Mouse (Mus musculus) gastrocnemius, postnatal 25 days (tissue): ENCODE measurements around the gene Dmkn. TPM values are rescaled to one million over a fixed set of nuclear protein-coding genes. Genes with fewer than 3 reads are reported as not detected.
"Not testable (repeated sequence)": the region's sequence is repeated elsewhere in the genome, so short reads cannot be mapped to it uniquely, and the experiment has no call there.

Source experiments
- DNase-seq: peaks from one replicate; pipeline ENCODE4 v3.0.0; 2022
- total RNA-seq, 2 experiments: library from RNA; stranded (reverse); gene quantifications; 1 replicate in 1 of 2; 2 replicates in 1 of 2; pipeline ENCODE4 v1.2.3; 2021

The Dmkn gene
- total RNA-seq, 2 experiments from 2014 or later: 0.43 to 0.51 TPM

- no peak for DNase-seq
These were observed 48.8 kb downstream of the Dmkn start for GRCm38 (mm10) chr7:30812291-30812807.

- DNase-seq: no peak
These were observed 56.6 kb downstream of the Dmkn start for GRCm38 (mm10) chr7:30820131-30820530.

- DNase-seq: no peak
These were observed 57.4 kb downstream of the Dmkn start for GRCm38 (mm10) chr7:30820854-30821445.

- no peak for DNase-seq
These were observed 58.0 kb downstream of the Dmkn start for GRCm38 (mm10) chr7:30821532-30821931.

- no peak for DNase-seq
These were observed 60.1 kb downstream of the Dmkn start, which contains the start of gene Ffar2 for GRCm38 (mm10) chr7:30823675-30824074. Gene Ffar2, minus strand, starts transcription at chr7:30823775.

- no peak for DNase-seq
These were observed 60.8 kb downstream of the Dmkn start for GRCm38 (mm10) chr7:30824306-30824705.

GRCm38 (mm10) chr7:30826660-30827059 is 63.1 kb downstream of the Dmkn start:
- no peak for DNase-seq

GRCm38 (mm10) chr7:30828871-30829270 is 65.3 kb downstream of the Dmkn start:
- DNase-seq: not testable (repeated sequence)

GRCm38 (mm10) chr7:30829428-30829827 is 65.9 kb downstream of the Dmkn start:
- DNase-seq: no peak

Other genes with a start within 250 kb of the Dmkn start
- 1 to 10 TPM in 1 of 2 experiments, under 1 TPM in 1; 0.74 to 1.1 TPM for gene Arhgap33, start 228.7 kb upstream of the Dmkn start, total RNA-seq
- 1,000 to 10,000 TPM; 1,175 to 3,096 TPM for gene Hspb6, start 211.6 kb upstream of the Dmkn start, total RNA-seq
- gene Proser3, start 211.5 kb upstream of the Dmkn start, total RNA-seq: 1 to 10 TPM; 3.0 to 6.4 TPM
- 10 to 100 TPM in 1 of 2 experiments, 1 to 10 TPM in 1; 8.4 to 10.3 TPM for gene Lin37, start 203.9 kb upstream of the Dmkn start, total RNA-seq
- 10 to 100 TPM; 54.1 to 55.6 TPM for gene U2af1l4, start 200.5 kb upstream of the Dmkn start, total RNA-seq
- gene Gm49396, start 200.4 kb upstream of the Dmkn start, total RNA-seq: 1 to 10 TPM; 1.6 to 2.2 TPM
- gene Psenen, start 200.1 kb upstream of the Dmkn start, total RNA-seq: 10 to 100 TPM; 91.2 to 92.1 TPM
- gene Igflr1, start 198.3 kb upstream of the Dmkn start, total RNA-seq: under 1 TPM; 0.46 to 0.75 TPM
- gene Kmt2b, start 175.0 kb upstream of the Dmkn start, total RNA-seq: 10 to 100 TPM; 12.3 to 14.0 TPM
- gene Zbtb32, start 164.8 kb upstream of the Dmkn start, total RNA-seq: not detected
- gene Upk1a, start 150.9 kb upstream of the Dmkn start, total RNA-seq: not detected
- 1,000 to 10,000 TPM; 1,459 to 1,684 TPM for gene Cox6b1, start 137.6 kb upstream of the Dmkn start, total RNA-seq
- not detected for gene Etv2, start 127.9 kb upstream of the Dmkn start, total RNA-seq
- gene Rbm42, start 113.4 kb upstream of the Dmkn start, total RNA-seq: 10 to 100 TPM; 37.2 to 40.1 TPM
- gene Haus5, start 98.8 kb upstream of the Dmkn start, total RNA-seq: 1 to 10 TPM; 3.5 to 5.1 TPM
- gene Pmis2, start 92.2 kb upstream of the Dmkn start, total RNA-seq: 1 to 10 TPM; 2.3 to 3.4 TPM
- not detected for gene 2200002J24Rik, start 64.8 kb upstream of the Dmkn start, total RNA-seq
- under 1 TPM; 0.33 to 0.75 TPM for gene Atp4a, start 51.5 kb upstream of the Dmkn start, total RNA-seq
- gene Tmem147, start 34.2 kb upstream of the Dmkn start, total RNA-seq: 100 to 1,000 TPM; 283 to 405 TPM
- gene Gapdhs, start 20.1 kb upstream of the Dmkn start, total RNA-seq: not detected
- gene Sbsn, start 12.3 kb upstream of the Dmkn start, total RNA-seq: 1 to 10 TPM; 2.3 to 5.6 TPM
- 1 to 10 TPM in 1 of 2 experiments, under 1 TPM in 1; 0.97 to 2.8 TPM for gene Krtdap, start 24.1 kb downstream of the Dmkn start, total RNA-seq
- 1 to 10 TPM in 1 of 2 experiments, not detected in 1; 2.4 TPM for gene Ffar2, start 60.0 kb downstream of the Dmkn start, total RNA-seq
- not detected for gene Ffar3, start 92.4 kb downstream of the Dmkn start, total RNA-seq
- not detected for gene Ffar1, start 97.8 kb downstream of the Dmkn start, total RNA-seq
- gene Cd22, start 116.6 kb downstream of the Dmkn start, total RNA-seq: under 1 TPM; 0.13 to 0.23 TPM
- gene Mag, start 151.1 kb downstream of the Dmkn start, total RNA-seq: 1 to 10 TPM; 1.1 to 1.8 TPM
- gene Hamp2, start 160.9 kb downstream of the Dmkn start, total RNA-seq: not detected
- not detected for gene Hamp, start 180.3 kb downstream of the Dmkn start, total RNA-seq
- 10 to 100 TPM; 69.6 to 85.0 TPM for gene Usf2, start 193.0 kb downstream of the Dmkn start, total RNA-seq
- gene Lsr, start 209.7 kb downstream of the Dmkn start, total RNA-seq: 1 to 10 TPM in 1 of 2 experiments, under 1 TPM in 1; 0.69 to 1.1 TPM
- gene Fam187b, start 210.0 kb downstream of the Dmkn start, total RNA-seq: not detected